Mouse (Mus musculus) left cerebral cortex, adult 18-20 months (tissue): ENCODE data around the gene Mylip. TPM values are rescaled to one million over a fixed set of nuclear protein-coding genes. Genes with fewer than 3 reads are reported as not detected.

Experiments
- total RNA-seq, 2 experiments: library from RNA; stranded (reverse); gene quantifications; 2 replicates each; pipeline ENCODE4 v1.2.3; 2021

Gene Mylip
- total RNA-seq, 2 experiments from 2014 or later: 12.9 to 14.2 TPM

Other genes starting within 250 kb of the Mylip start
- 10 to 100 TPM; 49.5 to 52.7 TPM for gene Gmpr, start 117.7 kb downstream of the Mylip start, total RNA-seq